Mouse (Mus musculus) lung, postnatal 0 days (tissue): ENCODE measurements around the gene Sh3rf1. TPM values are rescaled to one million over a fixed set of nuclear protein-coding genes. Genes with fewer than 3 reads are reported as not detected.

Source experiments
- ATAC-seq: fragments of 200-750 bp; cut with Nextera tagmentation; 2 replicates; pipeline ENCODE4 v1.8.0; 2017; ENCODE audit warnings: moderate library complexity
- DNase-seq: peaks from one replicate; pipeline ENCODE4 v3.0.0-alpha.2; 2016; ENCODE audit warnings: low spot score
- H3K27ac ChIP-seq: fragments of 300-500 bp; sonication (generic); 2 replicates; pipeline ENCODE4 v1.5.1; 2014; ENCODE audit warnings: antibody characterized with exemption, mild to moderate bottlenecking, low read length, mixed read lengths
- H3K27me3 ChIP-seq: fragments of 300-500 bp; sonication (generic); replicated peaks from 2 replicates; pipeline ENCODE4 v1.6.1; 2014; ENCODE audit warnings: low read length, mixed read lengths; ENCODE audit not compliant: insufficient read depth
- H3K36me3 ChIP-seq: fragments of 300-500 bp; sonication (generic); 2 replicates; pipeline ENCODE4 v1.6.1; 2014; ENCODE audit warnings: low read length, mixed read lengths; ENCODE audit not compliant: insufficient read depth
- H3K4me1 ChIP-seq: fragments of 300-500 bp; sonication (generic); 2 replicates; pipeline ENCODE4 v1.6.1; 2014; ENCODE audit warnings: antibody characterized with exemption, low read depth, low read length, mixed read lengths; ENCODE audit not compliant: insufficient read depth
- H3K4me2 ChIP-seq: fragments of 300-500 bp; sonication (generic); replicated peaks from 2 replicates; pipeline ENCODE4 v1.6.1; 2014; ENCODE audit warnings: low read depth, mild to moderate bottlenecking, low read length, moderate library complexity, mixed read lengths
- H3K4me3 ChIP-seq: fragments of 300-500 bp; sonication (generic); 2 replicates; pipeline ENCODE4 v1.5.1; 2014; ENCODE audit warnings: low read depth, low read length
- H3K9ac ChIP-seq: fragments of 300-500 bp; sonication (generic); replicated peaks from 2 replicates; pipeline ENCODE4 v1.6.1; 2014; ENCODE audit warnings: low read depth, mild to moderate bottlenecking
- H3K9me3 ChIP-seq: fragments of 300-500 bp; sonication (generic); 2 replicates; pipeline ENCODE4 v1.6.1; 2016; ENCODE audit warnings: low read length, mixed read lengths
- CTCF ChIP-seq: IDR thresholded peaks from 2 replicates; pipeline ENCODE4 v1.5.1; 2016; ENCODE audit warnings: antibody characterized with exemption, mild to moderate bottlenecking
- EP300 ChIP-seq: IDR thresholded peaks from 2 replicates; pipeline ENCODE4 v1.6.1; 2016; ENCODE audit warnings: antibody characterized with exemption, mild to moderate bottlenecking, control low read depth
- whole genome bisulfite sequencing: fragments of 180-500 bp; shearing (Covaris S2); extraction: QIAGEN DNeasy Blood & Tissue Kit; methylation state at CpG from one replicate; pipeline ENCODE4 v1.1.7; 2014; 5-methylcytosine and 5-hydroxymethylcytosine counted together
- polyA plus RNA-seq: library from polyadenylated mRNA; unstranded; fragments of >200 nt; fragmentation: Nextera tagmentation; extraction: Ambion mirVana; gene quantifications from 2 replicates; pipeline ENCODE4 v1.2.1, GENCODE M21; 2015

Sh3rf1 gene
- polyA plus RNA-seq, 1 experiment from 2014 or later = 11.2 TPM

- Histone ChIP-seq H3K4me3 (no peak overlapping the region), H3K27ac (peak overlapping the region; percentile 48; the same call in 1 of the 2 replicates), H3K9me3 (no peaks in the 10 kb centered on the region), H3K36me3 (no peaks in the 10 kb centered on the region), H3K27me3 (no peaks in the 10 kb centered on the region), H3K4me2 (0 out of 2 replicates have a peak overlapping the region, but pooled peaks have one; percentile 15), H3K9ac (no peak overlapping the region), H3K4me1 (peaks cover 10% of the 10 kb centered on the region)
- 22% methylated on average over 5 of the region's 5 CpGs for WGBS
- TF ChIP-seq CTCF = no peak
- 0 out of 2 replicates have a peak, but pooled peaks have one; percentile 1 for TF ChIP-seq EP300
- DNase-seq (peak; percentile 91), ATAC-seq (peak; percentile 77)
Measured at GRCm38 (mm10) chr8:61265390-61265789, 41.7 kb downstream of the Sh3rf1 start.

DNA sequence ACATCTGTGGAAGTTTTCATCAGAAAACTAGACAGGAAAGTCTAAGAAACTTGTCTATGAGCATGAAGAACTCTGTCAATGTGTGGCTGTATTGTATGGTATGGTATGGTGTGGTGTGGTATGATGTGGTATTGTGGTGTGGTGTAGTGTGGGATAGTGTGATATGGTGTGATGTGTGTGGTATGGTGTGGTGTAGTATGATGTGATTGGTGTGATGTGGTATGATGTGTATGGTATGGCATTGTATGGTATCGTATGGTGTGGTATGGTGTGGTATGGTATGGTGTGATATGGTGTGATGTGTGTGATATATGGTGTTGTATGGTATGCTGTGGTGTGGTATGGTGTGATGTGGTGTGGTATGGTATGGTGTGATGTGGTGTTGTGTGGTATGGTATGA lies 43.4 kb downstream of the Sh3rf1 start:
- no peak overlapping the region for H3K4me2 ChIP-seq
- no peaks in the 10 kb centered on the region for H3K36me3 ChIP-seq
- DNase-seq (no peak), ATAC-seq (no peak)
- peaks cover 13% of the 10 kb centered on the region for H3K4me1 ChIP-seq
- no peak overlapping the region for H3K4me3 ChIP-seq
- WGBS = 96% methylated on average over 1 of the region's 1 CpGs
- no peaks in the 10 kb centered on the region for H3K9me3 ChIP-seq
- H3K9ac ChIP-seq = no peak overlapping the region
- H3K27me3 ChIP-seq = no peaks in the 10 kb centered on the region
- H3K27ac ChIP-seq = no peak overlapping the region
- TF ChIP-seq EP300 (no peak), CTCF (no peak)

GRCm38 (mm10) chr8:61267692-61268091 lies 44.0 kb downstream of the Sh3rf1 start:
- Histone ChIP-seq H3K9ac (no peak overlapping the region), H3K36me3 (no peaks in the 10 kb centered on the region), H3K4me1 (peaks cover 14% of the 10 kb centered on the region), H3K4me3 (no peak overlapping the region), H3K4me2 (no peak overlapping the region), H3K27me3 (no peaks in the 10 kb centered on the region), H3K27ac (no peak overlapping the region), H3K9me3 (no peaks in the 10 kb centered on the region)
- DNase-seq (peak; percentile 51), ATAC-seq (peak; percentile 41)
- 33% methylated on average over 8 of the region's 8 CpGs for WGBS
- TF ChIP-seq CTCF (no peak), EP300 (no peak)

- Histone ChIP-seq H3K9me3 (no peaks in the 10 kb centered on the region), H3K27ac (no peak overlapping the region), H3K4me1 (peaks cover 16% of the 10 kb centered on the region), H3K27me3 (no peaks in the 10 kb centered on the region), H3K36me3 (no peaks in the 10 kb centered on the region), H3K4me3 (no peak overlapping the region), H3K4me2 (no peak overlapping the region), H3K9ac (no peak overlapping the region)
- no peak for ATAC-seq
- no peak for DNase-seq
- 72% methylated on average over 10 of the region's 10 CpGs for WGBS
- TF ChIP-seq CTCF (no peak), EP300 (no peak)
Measured at GRCm38 (mm10) chr8:61268233-61268916, 44.7 kb downstream of the Sh3rf1 start.

GRCm38 (mm10) chr8:61270016-61270415 lies 46.3 kb downstream of the Sh3rf1 start:
- Histone ChIP-seq H3K4me2 (no peak overlapping the region), H3K27ac (no peak overlapping the region), H3K36me3 (no peaks in the 10 kb centered on the region), H3K4me1 (peaks cover 29% of the 10 kb centered on the region), H3K9ac (no peak overlapping the region), H3K9me3 (no peaks in the 10 kb centered on the region), H3K27me3 (no peaks in the 10 kb centered on the region), H3K4me3 (no peak overlapping the region)
- ATAC-seq (no peak), DNase-seq (no peak)
- TF ChIP-seq EP300 = no peak
- no peak for TF ChIP-seq CTCF
- WGBS = 60% methylated on average over 11 of the region's 11 CpGs

- Histone ChIP-seq H3K9me3 (no peaks in the 10 kb centered on the region), H3K27ac (no peak overlapping the region), H3K4me1 (peaks cover 32% of the 10 kb centered on the region), H3K4me2 (no peak overlapping the region), H3K4me3 (no peak overlapping the region), H3K36me3 (no peaks in the 10 kb centered on the region), H3K27me3 (no peaks in the 10 kb centered on the region), H3K9ac (no peak overlapping the region)
- TF ChIP-seq EP300 (no peak), CTCF (no peak)
- ATAC-seq = no peak
- 60% methylated on average over 9 of the region's 9 CpGs for WGBS
- no peak for DNase-seq
Measured at GRCm38 (mm10) chr8:61270541-61270940, 46.9 kb downstream of the Sh3rf1 start.
